Mouse (Mus musculus) CH12.LX (cell line): ENCODE measurements around the gene Iqschfp.

Experiments used
- MAFK ChIP-seq: IDR thresholded peaks from 2 replicates; pipeline ENCODE4 v1.6.1; 2011; ENCODE audit warnings: low read length, improper control_type of control experiment; ENCODE audit not compliant: insufficient replicate concordance
- POLR2A ChIP-seq: IDR thresholded peaks from 2 replicates; pipeline ENCODE4 v1.6.1; 2011; ENCODE audit warnings: low read depth, mild to moderate bottlenecking, improper control_type of control experiment, low read length
- USF1 ChIP-seq: IDR thresholded peaks from 2 replicates; pipeline ENCODE4 v1.6.1; 2014; ENCODE audit warnings: low read depth, mild to moderate bottlenecking, inconsistent platforms, low read length, improper control_type of control experiment

DNA sequence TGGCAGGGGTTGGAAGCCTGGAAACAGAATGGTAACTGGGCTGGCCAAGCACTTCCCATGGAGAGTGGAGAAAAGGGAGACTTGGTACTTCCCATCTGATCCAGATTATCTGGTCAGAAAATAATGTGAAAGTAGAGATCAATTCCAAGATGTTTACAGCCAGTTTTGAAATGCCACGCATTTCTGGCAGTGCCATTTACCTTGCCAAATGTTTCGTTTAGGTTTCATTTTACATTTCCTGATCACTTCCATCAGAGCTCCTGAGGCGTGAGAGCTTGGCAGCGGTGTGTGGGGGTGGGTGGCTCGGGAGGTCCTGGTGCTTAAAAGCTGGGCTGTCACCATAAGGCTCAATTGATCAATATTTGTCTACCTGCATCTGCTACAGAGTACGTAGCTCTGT is 599.5 kb downstream of the Iqschfp start:
- TF ChIP-seq MAFK (no peak), POLR2A (no peak), USF1 (no peak)
